Mouse (Mus musculus) heart, postnatal 0 days (tissue): ENCODE measurements around the gene Mmachc. TPM values are rescaled to one million over a fixed set of nuclear protein-coding genes. Genes with fewer than 3 reads are reported as not detected.

ENCODE experiments used
- ATAC-seq: fragments of 200-750 bp; cut with Nextera tagmentation; 2 replicates; pipeline ENCODE4 v1.8.0; 2017; ENCODE audit warnings: low read depth, moderate number of reproducible peaks, moderate library complexity; ENCODE audit not compliant: insufficient read depth
- DNase-seq: peaks from one replicate; pipeline ENCODE4 v3.0.0-alpha.2; 2016; ENCODE audit warnings: low spot score
- H3K27ac ChIP-seq: fragments of 300-500 bp; sonication (generic); 2 replicates; pipeline ENCODE4 v1.5.1; 2014; ENCODE audit warnings: low read depth, mild to moderate bottlenecking
- H3K27me3 ChIP-seq: fragments of 300-500 bp; sonication (generic); 2 replicates; pipeline ENCODE4 v1.6.1; 2014; ENCODE audit warnings: low read length, mixed read lengths; ENCODE audit not compliant: control insufficient read depth, insufficient read depth
- H3K36me3 ChIP-seq: fragments of 300-500 bp; sonication (generic); replicated peaks from 2 replicates; pipeline ENCODE4 v1.6.1; 2014; ENCODE audit warnings: low read length, mixed read lengths; ENCODE audit not compliant: control insufficient read depth, insufficient read depth
- H3K4me1 ChIP-seq: fragments of 300-500 bp; sonication (generic); 2 replicates; pipeline ENCODE4 v1.6.1; 2014; ENCODE audit warnings: antibody characterized with exemption; ENCODE audit not compliant: control insufficient read depth, insufficient read depth
- H3K4me2 ChIP-seq: fragments of 300-500 bp; sonication (generic); 2 replicates; pipeline ENCODE4 v1.6.1; 2014; ENCODE audit warnings: low read depth, mild to moderate bottlenecking, low read length, moderate library complexity
- H3K4me3 ChIP-seq: fragments of 300-500 bp; sonication (generic); 2 replicates; pipeline ENCODE4 v1.5.1; 2014; ENCODE audit warnings: low read depth, low read length
- H3K9ac ChIP-seq: fragments of 300-500 bp; sonication (generic); replicated peaks from 2 replicates; pipeline ENCODE4 v1.6.1; 2014; ENCODE audit warnings: low read depth, low read length, mixed read lengths
- H3K9me3 ChIP-seq: fragments of 300-500 bp; sonication (generic); replicated peaks from 2 replicates; pipeline ENCODE4 v1.6.1; 2016; ENCODE audit warnings: low read length; ENCODE audit not compliant: control insufficient read depth
- CTCF ChIP-seq: IDR thresholded peaks from 2 replicates; pipeline ENCODE4 v1.5.1; 2016; ENCODE audit warnings: antibody characterized with exemption, control low read depth, low read depth
- EP300 ChIP-seq: IDR thresholded peaks from 2 replicates; pipeline ENCODE4 v1.6.1; 2016; ENCODE audit warnings: antibody characterized with exemption, low read depth
- WGBS: fragments of 180-500 bp; shearing (Covaris S2); extraction: QIAGEN DNeasy Blood & Tissue Kit; methylation state at CpG from one replicate; pipeline ENCODE4 v1.1.7; 2014; 5-methylcytosine and 5-hydroxymethylcytosine counted together
- polyA plus RNA-seq: library from polyadenylated mRNA; unstranded; fragments of >200 nt; fragmentation: Nextera tagmentation; extraction: Ambion mirVana; gene quantifications from 2 replicates; pipeline ENCODE4 v1.2.1, GENCODE M21; 2015
- total RNA-seq: library from RNA; depleted of rRNA; stranded (reverse); fragments of >200 nt; gene quantifications from 2 replicates; pipeline ENCODE4 v1.2.3, GENCODE M21; 2014; ENCODE audit warnings: low replicate concordance

Gene Mmachc
- total and polyA plus RNA-seq, 2 experiments from 2014 or later = 36.5 to 41.1 TPM

GRCm38 (mm10) chr4:116720343-116721097, 12.3 kb upstream of the Mmachc start, which contains the start of gene Tesk2:
Gene Tesk2, plus strand, starts transcription at chr4:116720948.
- H3K9ac ChIP-seq = peak within 1 kb of the TSS; percentile 72
- H3K36me3 ChIP-seq = 0 out of 2 replicates have a peak, but pooled peaks cover 2% of the 10 kb centered on the region
- H3K27me3 ChIP-seq = no peaks in the 10 kb centered on the region
- no peak for TF ChIP-seq EP300
- no peak for TF ChIP-seq CTCF
- H3K4me1 ChIP-seq = 0 out of 2 replicates have a peak, but pooled peaks cover 14% of the 10 kb centered on the region
- ATAC-seq (peak; percentile 99), DNase-seq (peak; percentile 99)
- peak within 1 kb of the TSS; percentile 78 for H3K4me3 ChIP-seq
- H3K27ac ChIP-seq = peak within 1 kb of the TSS; percentile 83
- peak within 1 kb of the TSS; percentile 83 for H3K4me2 ChIP-seq
- no peaks in the 10 kb centered on the region for H3K9me3 ChIP-seq
- WGBS = under 1% methylated on average over 33 of the region's 34 CpGs

GRCm38 (mm10) chr4:116719396-116719795, 11.2 kb upstream of the Mmachc start:
- TF ChIP-seq CTCF (peak; percentile 76), EP300 (no peak)
- WGBS = 15% methylated on average over 3 of the region's 3 CpGs
- ATAC-seq = no peak
- H3K27ac ChIP-seq = no peak overlapping the region
- no peak overlapping the region for H3K9ac ChIP-seq
- no peaks in the 10 kb centered on the region for H3K9me3 ChIP-seq
- no peaks in the 10 kb centered on the region for H3K27me3 ChIP-seq
- H3K4me3 ChIP-seq = no peak overlapping the region
- peak; percentile 88 for DNase-seq
- no peak overlapping the region for H3K4me2 ChIP-seq
- H3K36me3 ChIP-seq = 0 out of 2 replicates have a peak, but pooled peaks cover 7% of the 10 kb centered on the region
- 0 out of 2 replicates have a peak, but pooled peaks cover 14% of the 10 kb centered on the region for H3K4me1 ChIP-seq

- Histone ChIP-seq H3K9me3 (no peaks in the 10 kb centered on the region), H3K27ac (no peak overlapping the region), H3K4me3 (no peak overlapping the region), H3K36me3 (peaks cover 7% of the 10 kb centered on the region; the same call in 1 of the 2 replicates), H3K27me3 (no peaks in the 10 kb centered on the region), H3K9ac (no peak overlapping the region), H3K4me1 (0 out of 2 replicates have a peak, but pooled peaks cover 2% of the 10 kb centered on the region), H3K4me2 (no peak overlapping the region)
- ATAC-seq = no peak
- TF ChIP-seq EP300 = no peak
- TF ChIP-seq CTCF = no peak
- no peak for DNase-seq
- WGBS = 58% methylated on average over 1 of the region's 1 CpGs
These were observed 4.3 kb upstream of the Mmachc start for GRCm38 (mm10) chr4:116712536-116712935.

GRCm38 (mm10) chr4:116710154-116710553, 1.9 kb upstream of the Mmachc start:
- no peak for TF ChIP-seq CTCF
- TF ChIP-seq EP300 = no peak

GRCm38 (mm10) chr4:116708791-116709390, 685 bp upstream of the Mmachc start:
- H3K4me3 ChIP-seq = peak overlapping the region; percentile 69
- H3K4me1 ChIP-seq = 0 out of 2 replicates have a peak, but pooled peaks cover 6% of the 10 kb centered on the region
- H3K9me3 ChIP-seq = no peaks in the 10 kb centered on the region
- 5% methylated on average over 9 of the region's 9 CpGs for WGBS
- H3K9ac ChIP-seq = peak overlapping the region; percentile 49
- peak overlapping the region; percentile 71 for H3K4me2 ChIP-seq
- DNase-seq (no peak), ATAC-seq (no peak)
- no peaks in the 10 kb centered on the region for H3K27me3 ChIP-seq
- no peak overlapping the region for H3K27ac ChIP-seq
- no peak for TF ChIP-seq CTCF
- TF ChIP-seq EP300 = 0 out of 2 replicates have a peak, but pooled peaks have one; percentile 17
- no peaks in the 10 kb centered on the region; the same call in none of the 2 replicates for H3K36me3 ChIP-seq

More at GRCm38 (mm10) chr4:116710154-116710553, 1.9 kb upstream of the Mmachc start:
- ATAC-seq (no peak), DNase-seq (no peak)
- no peak overlapping the region for H3K4me3 ChIP-seq
- 0 out of 2 replicates have a peak, but pooled peaks cover 6% of the 10 kb centered on the region for H3K4me1 ChIP-seq
- H3K27ac ChIP-seq = no peak overlapping the region
- H3K27me3 ChIP-seq = no peaks in the 10 kb centered on the region
- WGBS = 79% methylated on average over 2 of the region's 2 CpGs
- no peak overlapping the region for H3K4me2 ChIP-seq
- peaks cover 3% of the 10 kb centered on the region; the same call in 1 of the 2 replicates for H3K36me3 ChIP-seq
- H3K9me3 ChIP-seq = no peaks in the 10 kb centered on the region
- H3K9ac ChIP-seq = no peak overlapping the region
